Mouse (Mus musculus) small intestine, adult 2 months (tissue): Measurements from ENCODE around the gene Hist1h4j. TPM values are rescaled to one million over a fixed set of nuclear protein-coding genes. Genes with fewer than 3 reads are reported as not detected.
"Not testable (repeated sequence)": the region's sequence is repeated elsewhere in the genome, so short reads cannot be mapped to it uniquely, and the experiment has no call there.

Source experiments
- H3K27ac ChIP-seq: fragments of 200-500 bp; 2 replicates; pipeline ENCODE4 v1.5.1; 2012; ENCODE audit warnings: low read depth, low read length, control low read depth, inconsistent platforms; ENCODE audit not compliant: insufficient read depth
- H3K27me3 ChIP-seq: fragments of 200-500 bp; 2 replicates; pipeline ENCODE4 v1.6.1; 2012; ENCODE audit warnings: mild to moderate bottlenecking, moderate library complexity, low read length, inconsistent platforms; ENCODE audit not compliant: control insufficient read depth, insufficient read depth
- H3K36me3 ChIP-seq: fragments of 200-500 bp; 2 replicates; pipeline ENCODE4 v1.6.1; 2012; ENCODE audit warnings: mild to moderate bottlenecking, low read length, control low read depth, inconsistent platforms; ENCODE audit not compliant: control insufficient read depth, insufficient read depth
- H3K4me1 ChIP-seq: fragments of 200-500 bp; 2 replicates; pipeline ENCODE4 v1.6.1; 2012; ENCODE audit warnings: low read length, inconsistent platforms, mixed read lengths; ENCODE audit not compliant: control insufficient read depth, insufficient read depth, insufficient read length
- H3K4me3 ChIP-seq: fragments of 200-500 bp; 2 replicates; pipeline ENCODE4 v1.5.1; 2012; ENCODE audit warnings: low read depth, mild to moderate bottlenecking, control low read depth, inconsistent platforms, low read length, moderate library complexity
- CTCF ChIP-seq: fragments of 200-500 bp; IDR thresholded peaks from 2 replicates; pipeline ENCODE4 v1.5.1; 2012; ENCODE audit warnings: low read depth, mild to moderate bottlenecking, control low read depth, inconsistent platforms, low read length, moderate library complexity, mixed read lengths; ENCODE audit not compliant: insufficient replicate concordance, insufficient read length; ENCODE audit errors: extremely low read depth
- POLR2A ChIP-seq: fragments of 200-500 bp; IDR thresholded peaks from 2 replicates; pipeline ENCODE4 v1.6.1; 2012; ENCODE audit warnings: low read depth, mild to moderate bottlenecking, control low read depth, inconsistent platforms, low read length, moderate library complexity
- WGBS: fragments of 180-500 bp; shearing (Covaris S2); methylation state at CpG from one replicate; pipeline ENCODE4 v1.1.7; 2018; 5-methylcytosine and 5-hydroxymethylcytosine counted together
- polyA plus RNA-seq: library from polyadenylated mRNA; depleted of rRNA; stranded (reverse); fragments of >200 nt; gene quantifications from 2 replicates; pipeline ENCODE4 v1.2.3, GENCODE M21; 2012; rRNA removed

Hist1h4j gene
- polyA plus RNA-seq, 1 experiment = 6.5 TPM

- H3K27ac ChIP-seq = no peak overlapping the region
- no peaks in the 10 kb centered on the region for H3K27me3 ChIP-seq
- TF ChIP-seq CTCF = no peak
- no peak for TF ChIP-seq POLR2A
- H3K4me3 ChIP-seq = no peak overlapping the region
- H3K36me3 ChIP-seq = no peaks in the 10 kb centered on the region
- 85% methylated on average over 1 of the region's 1 CpGs for WGBS
- peaks cover 2% of the 10 kb centered on the region; the same call in 1 of the 2 replicates for H3K4me1 ChIP-seq
Observed at GRCm38 (mm10) chr13:21781639-21782038, 46.8 kb downstream of the Hist1h4j start.

- peak overlapping the region; percentile 64 for H3K27ac ChIP-seq
- not testable (repeated sequence) for H3K4me1 ChIP-seq, H3K27me3 ChIP-seq, H3K36me3 ChIP-seq
- peak; percentile 43 for TF ChIP-seq POLR2A
- under 1% methylated on average over 21 of the region's 35 CpGs for WGBS
- H3K4me3 ChIP-seq = peak overlapping the region; percentile 57
Observed at GRCm38 (mm10) chr13:21782361-21783254, 47.7 kb downstream of the Hist1h4j start.

DNA sequence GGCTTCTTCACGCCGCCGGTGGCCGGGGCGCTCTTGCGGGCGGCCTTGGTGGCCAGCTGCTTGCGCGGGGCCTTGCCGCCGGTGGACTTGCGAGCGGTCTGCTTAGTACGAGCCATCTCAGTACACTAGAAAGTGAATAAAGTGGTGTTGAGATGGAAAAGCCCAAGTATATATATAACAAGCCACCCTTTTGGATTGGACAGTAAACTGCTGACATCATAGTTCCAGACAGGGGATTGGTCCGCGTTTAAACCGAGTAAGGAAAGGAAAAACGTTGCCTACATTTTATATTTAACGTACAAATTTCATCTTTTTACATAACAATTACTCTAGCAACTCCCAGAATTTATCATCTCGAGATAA, 48.4 kb downstream of the Hist1h4j start, which contains the start of gene Hist1h3i:
Gene Hist1h3i (minus strand): TSS at position 116 of the 363 bp plus-strand sequence.
- H3K4me1 ChIP-seq = 0 out of 2 replicates have a peak, but pooled peaks cover 2% of the 10 kb centered on the region
- under 1% methylated on average over 16 of the region's 20 CpGs for WGBS
- peak within 1 kb of the TSS; percentile 64 for H3K27ac ChIP-seq
- peak within 1 kb of the TSS; percentile 57 for H3K4me3 ChIP-seq
- no peak for TF ChIP-seq CTCF
- no peak for TF ChIP-seq POLR2A
- no peaks in the 10 kb centered on the region for H3K27me3 ChIP-seq
- no peaks in the 10 kb centered on the region for H3K36me3 ChIP-seq

DNA sequence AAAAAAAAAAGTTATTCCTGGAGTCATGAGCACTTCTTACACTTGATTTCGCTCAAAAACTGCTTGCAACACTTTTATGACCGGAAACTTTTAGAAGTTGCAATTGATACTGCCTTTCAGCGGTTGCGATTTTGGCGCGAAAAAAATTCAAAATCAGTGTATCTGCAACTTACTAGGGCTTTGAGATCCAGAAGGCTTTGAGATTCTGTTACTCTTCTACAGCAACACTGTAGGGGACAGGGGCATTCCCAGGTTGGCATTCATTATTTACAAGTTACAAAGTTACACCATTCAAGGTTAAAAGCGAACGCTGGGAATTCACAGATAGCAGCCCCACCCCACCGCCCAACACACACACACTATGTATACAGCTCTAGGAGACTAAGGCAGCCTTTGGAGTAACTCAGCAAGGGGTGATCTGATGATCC, 48.9 kb downstream of the Hist1h4j start:
- no peaks in the 10 kb centered on the region for H3K36me3 ChIP-seq
- H3K4me1 ChIP-seq = 0 out of 2 replicates have a peak, but pooled peaks cover 2% of the 10 kb centered on the region
- no peak overlapping the region for H3K4me3 ChIP-seq
- WGBS = 2% methylated on average over 9 of the region's 9 CpGs
- TF ChIP-seq CTCF = no peak
- TF ChIP-seq POLR2A = no peak
- H3K27me3 ChIP-seq = no peaks in the 10 kb centered on the region
- peak overlapping the region; percentile 20; the same call in 1 of the 2 replicates for H3K27ac ChIP-seq

- H3K4me3 ChIP-seq = no peak overlapping the region
- no peaks in the 10 kb centered on the region for H3K36me3 ChIP-seq
- 69% methylated on average over 6 of the region's 6 CpGs for WGBS
- TF ChIP-seq POLR2A (no peak), CTCF (no peak)
- 0 out of 2 replicates have a peak, but pooled peaks cover 2% of the 10 kb centered on the region for H3K4me1 ChIP-seq
- H3K27me3 ChIP-seq = no peaks in the 10 kb centered on the region
- H3K27ac ChIP-seq = no peak overlapping the region
Observed at GRCm38 (mm10) chr13:21784311-21784710, 49.4 kb downstream of the Hist1h4j start.

Other genes starting within 250 kb of the Hist1h4j start
- gene AK157302, start 239.8 kb upstream of the Hist1h4j start, polyA plus RNA-seq = 0.08 TPM in 1 of 2 replicates, not detected in the other
- 11.1 and 22.1 TPM in 2 replicates for gene Gm11273, start 233.6 kb upstream of the Hist1h4j start, polyA plus RNA-seq
- gene Zkscan8, start 203.9 kb upstream of the Hist1h4j start, polyA plus RNA-seq = 0.66 and 0.79 TPM in 2 replicates
- gene Olfr1366, start 192.3 kb upstream of the Hist1h4j start, polyA plus RNA-seq = not detected in 2 replicates
- gene Olfr1535, start 175.2 kb upstream of the Hist1h4j start, polyA plus RNA-seq = not detected in 2 replicates
- gene Olfr1364, start 153.3 kb upstream of the Hist1h4j start, polyA plus RNA-seq = not detected in 2 replicates
- not detected in 2 replicates for gene Olfr1362, start 121.0 kb upstream of the Hist1h4j start, polyA plus RNA-seq
- gene Olfr11, start 92.5 kb upstream of the Hist1h4j start, polyA plus RNA-seq = not detected in 2 replicates
- not detected in 2 replicates for gene Olfr1361, start 71.7 kb upstream of the Hist1h4j start, polyA plus RNA-seq
- gene Olfr1360, start 57.7 kb upstream of the Hist1h4j start, polyA plus RNA-seq = not detected in 2 replicates
- gene Olfr1359, start 37.0 kb upstream of the Hist1h4j start, polyA plus RNA-seq = not detected in 2 replicates
- 10.7 and 15.7 TPM in 2 replicates for gene Hist1h2bl, start 18.9 kb upstream of the Hist1h4j start, polyA plus RNA-seq
- gene Hist1h2ai, start 18.6 kb upstream of the Hist1h4j start, polyA plus RNA-seq = 66.1 and 104 TPM in 2 replicates
- 79.4 and 100 TPM in 2 replicates for gene Hist1h3h, start 17.4 kb upstream of the Hist1h4j start, polyA plus RNA-seq
- gene Hist1h2bm, start 13.0 kb upstream of the Hist1h4j start, polyA plus RNA-seq = 4.7 and 7.1 TPM in 2 replicates
- 35.5 and 55.4 TPM in 2 replicates for gene Hist1h4k, start 15.4 kb downstream of the Hist1h4j start, polyA plus RNA-seq
- gene Hist1h2ak, start 18.8 kb downstream of the Hist1h4j start, polyA plus RNA-seq = 40.0 and 60.2 TPM in 2 replicates
- gene Hist1h2bn, start 19.1 kb downstream of the Hist1h4j start, polyA plus RNA-seq = 13.6 and 21.8 TPM in 2 replicates
- 2.0 and 2.6 TPM in 2 replicates for gene Hist1h1b, start 45.6 kb downstream of the Hist1h4j start, polyA plus RNA-seq
- gene Hist1h3i, start 48.3 kb downstream of the Hist1h4j start, polyA plus RNA-seq = 57.4 and 74.0 TPM in 2 replicates
- gene Hist1h2an, start 52.2 kb downstream of the Hist1h4j start, polyA plus RNA-seq = 33.8 and 67.8 TPM in 2 replicates
- 2.7 and 8.3 TPM in 2 replicates for gene Hist1h2bp, start 52.4 kb downstream of the Hist1h4j start, polyA plus RNA-seq
- 31.1 and 32.0 TPM in 2 replicates for gene Hist1h2bq, start 75.1 kb downstream of the Hist1h4j start, polyA plus RNA-seq
- not detected in 2 replicates for gene Hist1h2ao, start 75.4 kb downstream of the Hist1h4j start, polyA plus RNA-seq
- gene Hist1h4m, start 76.7 kb downstream of the Hist1h4j start, polyA plus RNA-seq = 16.0 TPM in 1 of 2 replicates, not detected in the other
- 30.7 and 41.0 TPM in 2 replicates for gene Hist1h4n, start 97.1 kb downstream of the Hist1h4j start, polyA plus RNA-seq
- 1,042 and 2,404 TPM in 2 replicates for gene Hist1h2ap, start 98.4 kb downstream of the Hist1h4j start, polyA plus RNA-seq
- gene Hist1h2br, start 98.7 kb downstream of the Hist1h4j start, polyA plus RNA-seq = 27.4 and 35.4 TPM in 2 replicates
- 0.13 and 0.23 TPM in 2 replicates for gene Zfp184, start 210.0 kb downstream of the Hist1h4j start, polyA plus RNA-seq
- not detected in 2 replicates for gene Pom121l2, start 246.1 kb downstream of the Hist1h4j start, polyA plus RNA-seq